Mouse (Mus musculus) limb, embryonic 10.5 days (tissue): ENCODE data around the gene Akr1e1. TPM values are rescaled to one million over a fixed set of nuclear protein-coding genes. Genes with fewer than 3 reads are reported as not detected.
"Not testable (repeated sequence)": the region's sequence is repeated elsewhere in the genome, so short reads cannot be mapped to it uniquely, and the experiment has no call there.

Experiments used
- DNase-seq: peaks from one replicate; pipeline ENCODE4 v3.0.0-alpha.2; 2017; ENCODE audit warnings: low spot score
- H3K27ac ChIP-seq: fragments of 300-500 bp; sonication (generic); 2 replicates; pipeline ENCODE4 v1.5.1; 2016; ENCODE audit warnings: mild to moderate bottlenecking
- H3K27me3 ChIP-seq: fragments of 300-500 bp; sonication (generic); 2 replicates; pipeline ENCODE4 v1.6.1; 2016; ENCODE audit warnings: low read depth, mild to moderate bottlenecking; ENCODE audit not compliant: poor library complexity, severe bottlenecking
- H3K36me3 ChIP-seq: fragments of 300-500 bp; sonication (generic); 2 replicates; pipeline ENCODE4 v1.6.1; 2016; ENCODE audit warnings: mild to moderate bottlenecking, moderate library complexity
- H3K4me1 ChIP-seq: fragments of 300-500 bp; sonication (generic); 2 replicates; pipeline ENCODE4 v1.6.1; 2016
- H3K4me3 ChIP-seq: fragments of 300-500 bp; sonication (generic); 2 replicates; pipeline ENCODE4 v1.5.1; 2016; ENCODE audit warnings: mild to moderate bottlenecking, moderate library complexity
- H3K9me3 ChIP-seq: fragments of 300-500 bp; sonication (generic); replicated peaks from 2 replicates; pipeline ENCODE4 v1.6.1; 2016; ENCODE audit warnings: mild to moderate bottlenecking
- WGBS: fragments of 180-500 bp; shearing (Covaris S2); methylation state at CpG from one replicate; pipeline ENCODE4 v1.1.7; 2016; 5-methylcytosine and 5-hydroxymethylcytosine counted together
- polyA plus RNA-seq: library from polyadenylated mRNA; unstranded; fragments of >200 nt; fragmentation: Nextera tagmentation; extraction: Ambion mirVana; gene quantifications from 2 replicates; pipeline ENCODE4 v1.2.1, GENCODE M21; 2016

Gene Akr1e1
- 42.2 and 47.5 TPM in 2 replicates for polyA plus RNA-seq

GRCm38 (mm10) chr13:4608961-4609409 is at the start of gene Akr1e1:
Gene Akr1e1, minus strand, starts transcription at chr13:4609174.
- WGBS, result 7% methylated on average over 10 of the region's 10 CpGs
- Histone ChIP-seq H3K27ac (peak within 1 kb of the TSS; percentile 84), H3K4me1 (no peaks in the 10 kb centered on the region), H3K9me3 (no peaks in the 10 kb centered on the region), H3K27me3 (no peaks in the 10 kb centered on the region), H3K36me3 (no peaks in the 10 kb centered on the region), H3K4me3 (peak within 1 kb of the TSS; percentile 66)
- DNase-seq, result peak; percentile 79

GRCm38 (mm10) chr13:4658346-4658745 is 49.4 kb upstream of the Akr1e1 start:
- WGBS, result 89% methylated on average over 5 of the region's 5 CpGs
- H3K27me3 ChIP-seq, result no peaks in the 10 kb centered on the region
- no peak overlapping the region for H3K4me3 ChIP-seq
- H3K27ac ChIP-seq, result no peak overlapping the region
- no peaks in the 10 kb centered on the region for H3K9me3 ChIP-seq
- no peak for DNase-seq
- H3K4me1 ChIP-seq, result no peaks in the 10 kb centered on the region
- no peaks in the 10 kb centered on the region for H3K36me3 ChIP-seq

GRCm38 (mm10) chr13:4656277-4657146 is 47.5 kb upstream of the Akr1e1 start:
- no peaks in the 10 kb centered on the region for H3K9me3 ChIP-seq
- no peak overlapping the region for H3K27ac ChIP-seq
- H3K27me3 ChIP-seq, result no peaks in the 10 kb centered on the region
- H3K4me3 ChIP-seq, result no peak overlapping the region
- H3K36me3 ChIP-seq, result no peaks in the 10 kb centered on the region
- DNase-seq, result no peak
- H3K4me1 ChIP-seq, result no peaks in the 10 kb centered on the region
- 93% methylated on average over 16 of the region's 16 CpGs for WGBS

GRCm38 (mm10) chr13:4650190-4650589 is 41.2 kb upstream of the Akr1e1 start:
- Histone ChIP-seq H3K4me3 (no peak overlapping the region), H3K4me1 (no peaks in the 10 kb centered on the region), H3K27ac (no peak overlapping the region), H3K36me3 (no peaks in the 10 kb centered on the region), H3K27me3 (no peaks in the 10 kb centered on the region), H3K9me3 (no peaks in the 10 kb centered on the region)
- no peak for DNase-seq
- 78% methylated on average over 3 of the region's 3 CpGs for WGBS

- no peaks in the 10 kb centered on the region for H3K4me1 ChIP-seq
- no peaks in the 10 kb centered on the region for H3K36me3 ChIP-seq
- no peak overlapping the region for H3K4me3 ChIP-seq
- H3K9me3 ChIP-seq, result no peaks in the 10 kb centered on the region
- WGBS, result 96% methylated on average over 3 of the region's 3 CpGs
- no peaks in the 10 kb centered on the region for H3K27me3 ChIP-seq
- no peak for DNase-seq
- no peak overlapping the region for H3K27ac ChIP-seq
These were observed 36.3 kb upstream of the Akr1e1 start for GRCm38 (mm10) chr13:4645248-4645647.

GRCm38 (mm10) chr13:4610902-4611301 is 1.9 kb upstream of the Akr1e1 start:
- Histone ChIP-seq H3K4me3 (no peak overlapping the region), H3K9me3 (no peaks in the 10 kb centered on the region), H3K27me3 (no peaks in the 10 kb centered on the region), H3K36me3 (no peaks in the 10 kb centered on the region), H3K27ac (no peak overlapping the region), H3K4me1 (no peaks in the 10 kb centered on the region)
- no peak for DNase-seq

- Histone ChIP-seq H3K27me3 (no peaks in the 10 kb centered on the region), H3K36me3 (no peaks in the 10 kb centered on the region), H3K4me3 (peak overlapping the region; percentile 66), H3K27ac (peak overlapping the region; percentile 84), H3K9me3 (no peaks in the 10 kb centered on the region), H3K4me1 (no peaks in the 10 kb centered on the region)
- no peak for DNase-seq
- WGBS, result 41% methylated on average over 9 of the region's 9 CpGs
These were observed 444 bp downstream of the Akr1e1 start for GRCm38 (mm10) chr13:4608530-4608929.

- WGBS, result 91% methylated on average over 4 of the region's 4 CpGs
- no peak for DNase-seq
These were observed 2.2 kb downstream of the Akr1e1 start for GRCm38 (mm10) chr13:4606821-4607220.

GRCm38 (mm10) chr13:4603431-4603830 is 5.5 kb downstream of the Akr1e1 start:
- H3K4me1 ChIP-seq, H3K4me3 ChIP-seq, H3K27ac ChIP-seq, H3K9me3 ChIP-seq, H3K27me3 ChIP-seq, DNase-seq: not testable (repeated sequence)
- H3K36me3 ChIP-seq, result peaks cover 25% of the 10 kb centered on the region
- WGBS, result 69% methylated on average over 3 of the region's 3 CpGs

More at GRCm38 (mm10) chr13:4606821-4607220, 2.2 kb downstream of the Akr1e1 start:
- H3K36me3 ChIP-seq, result peaks cover 9% of the 10 kb centered on the region
- H3K4me3 ChIP-seq, result no peak overlapping the region
- H3K27ac ChIP-seq, result no peak overlapping the region
- H3K27me3 ChIP-seq, result no peaks in the 10 kb centered on the region
- H3K9me3 ChIP-seq, result no peaks in the 10 kb centered on the region
- no peaks in the 10 kb centered on the region for H3K4me1 ChIP-seq

- Histone ChIP-seq H3K27me3 (no peaks in the 10 kb centered on the region), H3K4me1 (no peaks in the 10 kb centered on the region), H3K27ac (no peak overlapping the region), H3K4me3 (no peak overlapping the region), H3K9me3 (no peaks in the 10 kb centered on the region), H3K36me3 (no peaks in the 10 kb centered on the region)
- DNase-seq, result no peak
- WGBS, result 97% methylated on average over 1 of the region's 1 CpGs
These were observed 32.1 kb downstream of the Akr1e1 start for GRCm38 (mm10) chr13:4576921-4577320.

- no peaks in the 10 kb centered on the region for H3K9me3 ChIP-seq
- H3K27ac ChIP-seq, result no peak within 1 kb of the TSS
- H3K4me3 ChIP-seq, result no peak within 1 kb of the TSS
- H3K36me3 ChIP-seq, result no peaks in the 10 kb centered on the region
- DNase-seq, result no peak
- H3K27me3 ChIP-seq, result no peaks in the 10 kb centered on the region
- no peaks in the 10 kb centered on the region for H3K4me1 ChIP-seq
- 79% methylated on average over 1 of the region's 1 CpGs for WGBS
These were observed 35.1 kb downstream of the Akr1e1 start, which contains the start of gene Akr1c21 for GRCm38 (mm10) chr13:4573871-4574270. Gene Akr1c21, plus strand, starts transcription at chr13:4574075.

- no peaks in the 10 kb centered on the region for H3K4me1 ChIP-seq
- no peaks in the 10 kb centered on the region for H3K36me3 ChIP-seq
- no peak overlapping the region for H3K27ac ChIP-seq
- H3K4me3 ChIP-seq, result no peak overlapping the region
- DNase-seq, result no peak
- WGBS, result 90% methylated on average over 2 of the region's 2 CpGs
- H3K27me3 ChIP-seq, result no peaks in the 10 kb centered on the region
- no peaks in the 10 kb centered on the region for H3K9me3 ChIP-seq
These were observed 43.0 kb downstream of the Akr1e1 start for GRCm38 (mm10) chr13:4565996-4566395.

GRCm38 (mm10) chr13:4560500-4560899 is 48.5 kb downstream of the Akr1e1 start:
- Histone ChIP-seq H3K4me1 (no peaks in the 10 kb centered on the region), H3K27ac (no peak overlapping the region), H3K4me3 (no peak overlapping the region), H3K27me3 (no peaks in the 10 kb centered on the region), H3K36me3 (no peaks in the 10 kb centered on the region), H3K9me3 (no peaks in the 10 kb centered on the region)
- no peak for DNase-seq
